Mouse (Mus musculus): Measurements from ENCODE around the gene Ascc2. TPM values are rescaled to one million over a fixed set of nuclear protein-coding genes. Genes with fewer than 3 reads are reported as not detected.

Gene Ascc2
- 15.4 and 21.7 TPM in 2 replicates for polyA plus RNA-seq (2014; fragmentation: Nextera tagmentation; extraction: Ambion mirVana)

- peak; percentile 89 for DNase-seq
- under 1% methylated on average over 35 of the region's 35 CpGs for WGBS
- H3K4me1 ChIP-seq (ENCODE audit: control insufficient read depth, insufficient read depth, low read length): peaks cover 19% of the 10 kb centered on the region
- peak within 1 kb of the TSS; percentile 67 for H3K27ac ChIP-seq (replicated peaks; ENCODE audit: low read depth, low read length)
- H3K9ac ChIP-seq (replicated peaks; ENCODE audit: low read length): peak within 1 kb of the TSS; percentile 60
- H3K4me3 ChIP-seq (replicated peaks; ENCODE audit: low read depth, low read length): peak within 1 kb of the TSS; percentile 81
- H3K4me2 ChIP-seq (ENCODE audit: low read length): peak within 1 kb of the TSS; percentile 72
- peak; percentile 82 for ATAC-seq (ENCODE audit: low FRiP score, low TSS enrichment)
- H3K9me3 ChIP-seq (ENCODE audit: control insufficient read depth, low read length): no peaks in the 10 kb centered on the region
- no peaks in the 10 kb centered on the region for H3K27me3 ChIP-seq (ENCODE audit: control insufficient read depth, insufficient read depth, low read length)
- H3K36me3 ChIP-seq (ENCODE audit: control insufficient read depth, insufficient read depth, low read length): peaks cover 11% of the 10 kb centered on the region; the same call in 1 of the 2 replicates
These were observed at the start of gene Ascc2 for GRCm38 (mm10) chr11:4637534-4638234. Gene Ascc2 (plus strand): TSS chr11:4637747.

- ATAC-seq (ENCODE audit: low FRiP score, low TSS enrichment) (no peak), DNase-seq (no peak)
- WGBS: 88% methylated on average over 4 of the region's 4 CpGs
- no peak overlapping the region for H3K4me3 ChIP-seq (replicated peaks; ENCODE audit: low read depth, low read length)
- H3K4me1 ChIP-seq (ENCODE audit: control insufficient read depth, insufficient read depth, low read length): peaks cover 10% of the 10 kb centered on the region
- H3K36me3 ChIP-seq (ENCODE audit: control insufficient read depth, insufficient read depth, low read length): no peaks in the 10 kb centered on the region
- no peak overlapping the region for H3K4me2 ChIP-seq (ENCODE audit: low read length)
- no peak overlapping the region for H3K27ac ChIP-seq (replicated peaks; ENCODE audit: low read depth, low read length)
- no peak overlapping the region for H3K9ac ChIP-seq (replicated peaks; ENCODE audit: low read length)
- H3K9me3 ChIP-seq (ENCODE audit: control insufficient read depth, low read length): no peaks in the 10 kb centered on the region
- no peaks in the 10 kb centered on the region for H3K27me3 ChIP-seq (ENCODE audit: control insufficient read depth, insufficient read depth, low read length)
These were observed 45.7 kb upstream of the Ascc2 start for GRCm38 (mm10) chr11:4591811-4592210.

GRCm38 (mm10) chr11:4593491-4593848, 44.1 kb upstream of the Ascc2 start:
- peak overlapping the region; percentile 90 for H3K9ac ChIP-seq (replicated peaks; ENCODE audit: low read length)
- H3K27me3 ChIP-seq (ENCODE audit: control insufficient read depth, insufficient read depth, low read length): no peaks in the 10 kb centered on the region
- H3K27ac ChIP-seq (replicated peaks; ENCODE audit: low read depth, low read length): no peak overlapping the region
- 19% methylated on average over 5 of the region's 5 CpGs for WGBS
- H3K9me3 ChIP-seq (ENCODE audit: control insufficient read depth, low read length): no peaks in the 10 kb centered on the region
- H3K4me1 ChIP-seq (ENCODE audit: control insufficient read depth, insufficient read depth, low read length): peaks cover 10% of the 10 kb centered on the region
- peak overlapping the region; percentile 78 for H3K4me2 ChIP-seq (ENCODE audit: low read length)
- DNase-seq (no peak), ATAC-seq (ENCODE audit: low FRiP score, low TSS enrichment) (no peak)
- H3K4me3 ChIP-seq (replicated peaks; ENCODE audit: low read depth, low read length): peak overlapping the region; percentile 95
- no peaks in the 10 kb centered on the region for H3K36me3 ChIP-seq (ENCODE audit: control insufficient read depth, insufficient read depth, low read length)

GRCm38 (mm10) chr11:4593849-4594607, 43.5 kb upstream of the Ascc2 start:
- no peak for DNase-seq
- Histone ChIP-seq H3K4me3 (replicated peaks; ENCODE audit: low read depth, low read length) (peak overlapping the region; percentile 95), H3K27ac (replicated peaks; ENCODE audit: low read depth, low read length) (peak overlapping the region; percentile 96), H3K27me3 (ENCODE audit: control insufficient read depth, insufficient read depth, low read length) (no peaks in the 10 kb centered on the region), H3K36me3 (ENCODE audit: control insufficient read depth, insufficient read depth, low read length) (no peaks in the 10 kb centered on the region), H3K9me3 (ENCODE audit: control insufficient read depth, low read length) (no peaks in the 10 kb centered on the region), H3K4me1 (ENCODE audit: control insufficient read depth, insufficient read depth, low read length) (peaks cover 10% of the 10 kb centered on the region), H3K9ac (replicated peaks; ENCODE audit: low read length) (peak overlapping the region; percentile 90), H3K4me2 (ENCODE audit: low read length) (peak overlapping the region; percentile 78)
- WGBS: under 1% methylated on average over 43 of the region's 45 CpGs
- peak; percentile 88 for ATAC-seq (ENCODE audit: low FRiP score, low TSS enrichment)

GRCm38 (mm10) chr11:4594608-4595500, 42.7 kb upstream of the Ascc2 start, which contains the start of gene Mtmr3:
Gene Mtmr3 (minus strand): TSS chr11:4594863.
- Histone ChIP-seq H3K27ac (replicated peaks; ENCODE audit: low read depth, low read length) (peak within 1 kb of the TSS; percentile 96), H3K9ac (replicated peaks; ENCODE audit: low read length) (peak within 1 kb of the TSS; percentile 90), H3K4me3 (replicated peaks; ENCODE audit: low read depth, low read length) (peak within 1 kb of the TSS; percentile 95), H3K27me3 (ENCODE audit: control insufficient read depth, insufficient read depth, low read length) (no peaks in the 10 kb centered on the region), H3K4me2 (ENCODE audit: low read length) (peak within 1 kb of the TSS; percentile 78), H3K9me3 (ENCODE audit: control insufficient read depth, low read length) (no peaks in the 10 kb centered on the region), H3K4me1 (ENCODE audit: control insufficient read depth, insufficient read depth, low read length) (peaks cover 10% of the 10 kb centered on the region), H3K36me3 (ENCODE audit: control insufficient read depth, insufficient read depth, low read length) (no peaks in the 10 kb centered on the region)
- DNase-seq: peak; percentile 98
- peak; percentile 95 for ATAC-seq (ENCODE audit: low FRiP score, low TSS enrichment)
- WGBS: 6% methylated on average over 53 of the region's 53 CpGs

- Histone ChIP-seq H3K9me3 (ENCODE audit: control insufficient read depth, low read length) (no peaks in the 10 kb centered on the region), H3K27ac (replicated peaks; ENCODE audit: low read depth, low read length) (no peak overlapping the region), H3K4me1 (ENCODE audit: control insufficient read depth, insufficient read depth, low read length) (peaks cover 5% of the 10 kb centered on the region), H3K9ac (replicated peaks; ENCODE audit: low read length) (no peak overlapping the region), H3K36me3 (ENCODE audit: control insufficient read depth, insufficient read depth, low read length) (no peaks in the 10 kb centered on the region), H3K4me3 (replicated peaks; ENCODE audit: low read depth, low read length) (no peak overlapping the region), H3K4me2 (ENCODE audit: low read length) (no peak overlapping the region), H3K27me3 (ENCODE audit: control insufficient read depth, insufficient read depth, low read length) (no peaks in the 10 kb centered on the region)
- DNase-seq: no peak
- no peak for ATAC-seq (ENCODE audit: low FRiP score, low TSS enrichment)
- WGBS: 97% methylated on average over 2 of the region's 2 CpGs
These were observed 39.1 kb upstream of the Ascc2 start for GRCm38 (mm10) chr11:4598411-4598810.

GRCm38 (mm10) chr11:4599916-4600315, 37.6 kb upstream of the Ascc2 start:
- ATAC-seq (ENCODE audit: low FRiP score, low TSS enrichment) (no peak), DNase-seq (no peak)
- Histone ChIP-seq H3K9me3 (ENCODE audit: control insufficient read depth, low read length) (no peaks in the 10 kb centered on the region), H3K36me3 (ENCODE audit: control insufficient read depth, insufficient read depth, low read length) (no peaks in the 10 kb centered on the region), H3K4me1 (ENCODE audit: control insufficient read depth, insufficient read depth, low read length) (peaks cover 3% of the 10 kb centered on the region; the same call in 1 of the 2 replicates), H3K9ac (replicated peaks; ENCODE audit: low read length) (no peak overlapping the region), H3K27me3 (ENCODE audit: control insufficient read depth, insufficient read depth, low read length) (no peaks in the 10 kb centered on the region), H3K4me3 (replicated peaks; ENCODE audit: low read depth, low read length) (no peak overlapping the region), H3K27ac (replicated peaks; ENCODE audit: low read depth, low read length) (no peak overlapping the region), H3K4me2 (ENCODE audit: low read length) (no peak overlapping the region)
- WGBS: 93% methylated on average over 3 of the region's 3 CpGs

- H3K4me1 ChIP-seq (ENCODE audit: control insufficient read depth, insufficient read depth, low read length): peaks cover 3% of the 10 kb centered on the region; the same call in 1 of the 2 replicates
- H3K27ac ChIP-seq (replicated peaks; ENCODE audit: low read depth, low read length): no peak overlapping the region
- 53% methylated on average over 5 of the region's 5 CpGs for WGBS
- ATAC-seq (ENCODE audit: low FRiP score, low TSS enrichment) (no peak), DNase-seq (no peak)
- H3K9ac ChIP-seq (replicated peaks; ENCODE audit: low read length): no peak overlapping the region
- no peaks in the 10 kb centered on the region for H3K9me3 ChIP-seq (ENCODE audit: control insufficient read depth, low read length)
- H3K36me3 ChIP-seq (ENCODE audit: control insufficient read depth, insufficient read depth, low read length): no peaks in the 10 kb centered on the region
- H3K27me3 ChIP-seq (ENCODE audit: control insufficient read depth, insufficient read depth, low read length): no peaks in the 10 kb centered on the region
- H3K4me2 ChIP-seq (ENCODE audit: low read length): no peak overlapping the region
- H3K4me3 ChIP-seq (replicated peaks; ENCODE audit: low read depth, low read length): no peak overlapping the region
These were observed 35.7 kb upstream of the Ascc2 start for GRCm38 (mm10) chr11:4601890-4602289.
